Mouse (Mus musculus): ENCODE data around the gene Pbx2. TPM values are rescaled to one million over a fixed set of nuclear protein-coding genes. Genes with fewer than 3 reads are reported as not detected.

Pbx2 gene
- total RNA-seq, 2 experiments from 2014 or later: 32.4 to 40.9 TPM

DNA sequence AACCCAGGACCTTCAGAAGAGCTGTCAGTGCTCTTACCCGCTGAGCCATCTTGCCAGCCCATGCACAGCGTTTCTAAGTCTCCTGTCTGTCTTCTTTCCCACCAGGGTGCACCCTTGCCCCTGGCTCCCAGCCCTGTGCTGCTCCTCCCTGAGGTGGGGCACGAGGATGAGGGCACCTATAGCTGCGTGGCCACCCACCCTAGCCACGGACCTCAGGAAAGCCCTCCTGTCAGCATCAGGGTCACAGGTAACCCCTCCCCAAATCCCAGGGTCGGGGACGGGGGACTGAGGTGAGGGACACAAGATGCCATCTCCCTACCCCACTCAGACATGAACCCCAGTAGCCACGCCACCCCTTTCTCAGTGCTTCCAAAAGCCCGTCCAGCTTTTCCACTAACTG is 8.8 kb downstream of the Pbx2 start:
- no peak for DNase-seq (ENCODE audit: low spot score in 2 of 2)

GRCm38 (mm10) chr17:34601796-34602195 is 10.7 kb downstream of the Pbx2 start:
- DNase-seq (ENCODE audit: low spot score in 2 of 2): no peak

DNA sequence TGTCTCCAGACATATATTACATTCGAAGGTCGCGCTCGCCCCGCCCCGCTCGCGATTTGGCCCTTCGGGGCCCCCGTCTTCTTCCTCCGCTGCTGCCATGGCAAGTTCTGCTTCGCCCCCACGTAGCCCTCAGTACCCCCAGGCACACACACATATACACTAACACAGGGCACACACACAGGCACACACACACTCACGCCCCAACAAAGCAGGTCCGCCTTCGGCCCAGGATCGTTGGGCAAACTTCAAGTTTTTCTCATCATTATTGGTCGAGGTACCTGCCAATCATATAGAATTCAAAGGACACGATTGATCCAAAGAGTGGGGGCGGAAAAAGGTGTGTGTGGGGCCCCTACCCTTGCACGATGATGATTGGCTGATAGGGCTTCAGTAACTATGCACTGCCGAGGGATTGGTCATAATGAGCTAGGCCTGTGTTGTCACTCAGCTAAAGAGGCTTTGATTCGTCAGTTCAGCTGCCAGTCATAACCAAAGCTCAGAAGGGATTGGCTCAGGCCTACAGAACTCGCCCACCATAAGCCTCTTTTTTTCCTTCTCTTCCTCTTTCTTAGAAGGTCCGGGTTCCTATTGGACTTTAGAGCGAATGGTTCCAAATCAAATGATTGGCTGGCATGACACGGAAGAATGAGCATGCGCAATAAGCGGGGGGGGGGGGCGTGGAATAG is 12.5 kb downstream of the Pbx2 start, which contains the start of gene Rnf5:
TSS of gene Rnf5 (minus strand) at position 316 of the 686 bp plus-strand sequence.
- peak; percentile 90 to 92 for DNase-seq (ENCODE audit: low spot score in 2 of 2)

- peak; percentile 90 to 93 for DNase-seq (ENCODE audit: low spot score in 2 of 2)
Measured at GRCm38 (mm10) chr17:34604061-34604508, 13.0 kb downstream of the Pbx2 start, which contains the start of gene Agpat1. TSS of gene Agpat1 (plus strand) at chr17:34604262.

DNA sequence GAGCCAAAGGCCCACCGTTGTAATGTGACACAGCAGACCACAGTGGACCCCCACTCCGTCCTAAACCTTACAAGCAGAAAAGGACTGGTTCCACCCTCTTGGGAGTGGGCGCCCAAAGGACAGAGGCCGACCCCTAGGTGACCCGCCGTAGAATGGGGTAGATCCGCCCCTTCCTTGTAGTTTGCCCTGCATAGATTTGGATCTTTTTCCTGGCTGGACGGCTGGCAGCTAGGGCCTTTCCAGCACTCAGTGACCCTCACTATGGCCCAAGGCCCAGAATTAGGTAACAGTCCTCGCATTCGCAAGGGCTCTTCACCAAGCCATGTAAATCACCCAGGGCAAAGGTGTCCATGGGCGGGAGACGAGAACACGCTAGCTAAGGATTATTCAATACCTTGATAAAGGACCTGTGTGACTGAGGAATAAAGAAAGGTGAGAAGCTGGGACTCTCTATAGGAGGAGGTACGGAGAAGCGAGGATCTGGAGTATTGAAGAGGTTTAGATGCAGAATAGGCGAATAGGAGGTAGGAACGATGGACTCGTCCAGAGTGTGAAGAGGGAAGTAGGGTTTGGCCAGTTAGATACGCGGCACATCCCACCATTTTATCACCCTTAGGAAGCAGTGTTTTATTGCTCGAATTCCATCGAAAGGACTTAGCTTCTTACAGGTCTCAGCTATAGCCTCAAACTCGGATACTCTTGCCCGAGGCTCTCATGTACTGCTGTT is 13.6 kb downstream of the Pbx2 start:
- DNase-seq (ENCODE audit: low spot score in 2 of 2): no peak

DNA sequence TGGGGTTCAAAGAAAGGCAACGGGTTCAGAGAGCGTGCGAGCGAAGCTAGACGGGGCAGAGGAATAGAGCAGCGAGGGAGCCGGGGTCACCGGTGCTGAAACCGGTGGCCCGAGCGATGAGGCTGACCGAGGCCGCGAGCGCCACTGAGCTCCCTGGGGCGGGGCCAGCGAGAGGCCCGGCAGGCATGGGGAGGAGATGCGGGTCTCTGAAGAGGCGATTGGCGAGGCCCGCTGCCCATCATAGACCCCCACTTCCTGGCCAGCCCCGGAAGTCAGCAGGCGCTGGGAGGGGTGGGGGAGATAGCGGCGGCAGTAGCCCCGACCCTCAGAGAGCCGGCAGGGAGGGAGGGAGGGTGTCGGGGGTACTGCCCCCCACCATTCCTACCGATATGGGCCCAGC is 14.5 kb downstream of the Pbx2 start:
- peak; percentile 95 for DNase-seq (ENCODE audit: low spot score in 2 of 2)

- no peak for DNase-seq (ENCODE audit: low spot score in 2 of 2)
Measured at GRCm38 (mm10) chr17:34606186-34607039, 15.3 kb downstream of the Pbx2 start.

DNA sequence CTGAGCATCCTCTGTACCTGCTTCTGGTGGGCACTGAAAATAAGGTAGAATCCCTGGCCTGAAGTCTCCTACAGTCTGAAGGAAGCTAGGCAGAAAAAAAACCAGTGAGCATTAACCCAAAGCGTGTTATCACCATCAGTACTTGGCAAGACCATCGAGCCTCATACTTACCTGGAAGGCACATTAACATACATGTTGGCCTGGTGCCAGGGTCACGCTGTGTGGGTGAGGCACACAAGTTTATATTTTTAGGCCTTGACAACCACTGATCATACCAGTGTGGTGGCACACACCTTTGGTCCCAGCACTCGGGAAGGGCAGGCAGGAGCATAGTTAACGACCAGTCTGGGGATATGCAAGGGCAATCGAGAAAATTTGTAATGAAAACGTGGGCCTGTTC is 16.9 kb downstream of the Pbx2 start:
- DNase-seq (ENCODE audit: low spot score in 2 of 2): no peak

DNA sequence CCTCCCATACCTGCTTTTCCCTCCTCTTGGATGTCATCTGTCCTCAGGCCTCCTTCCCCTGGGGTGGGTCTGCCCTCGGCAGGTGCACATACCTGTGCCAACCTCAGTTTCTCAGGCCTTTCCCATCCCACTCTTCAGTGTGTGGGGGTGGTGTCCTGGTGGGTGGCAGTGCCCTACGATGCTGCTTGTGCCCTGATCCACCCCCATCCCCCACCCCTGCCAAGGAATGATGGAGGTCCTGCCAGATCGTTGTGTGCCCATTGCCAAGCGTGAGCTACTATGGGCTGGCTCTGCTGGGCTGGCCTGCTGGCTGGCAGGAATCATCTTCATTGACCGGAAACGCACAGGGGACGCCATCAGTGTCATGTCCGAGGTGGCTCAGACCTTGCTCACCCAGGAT is 20.0 kb downstream of the Pbx2 start:
- DNase-seq (ENCODE audit: low spot score in 2 of 2): no peak

- no peak for DNase-seq (ENCODE audit: low spot score in 2 of 2)
Measured at GRCm38 (mm10) chr17:34613054-34613645, 22.1 kb downstream of the Pbx2 start.

GRCm38 (mm10) chr17:34613830-34614229 is 22.8 kb downstream of the Pbx2 start:
- DNase-seq (ENCODE audit: low spot score in 2 of 2): no peak

- no peak for DNase-seq (ENCODE audit: low spot score in 2 of 2)
Measured at GRCm38 (mm10) chr17:34615871-34616270, 24.8 kb downstream of the Pbx2 start, which contains the start of gene Egfl8. TSS of gene Egfl8 (minus strand) at chr17:34615971.

GRCm38 (mm10) chr17:34618999-34619398 is 27.9 kb downstream of the Pbx2 start:
- peak; percentile 70 to 74 for DNase-seq (ENCODE audit: low spot score in 2 of 2)

DNA sequence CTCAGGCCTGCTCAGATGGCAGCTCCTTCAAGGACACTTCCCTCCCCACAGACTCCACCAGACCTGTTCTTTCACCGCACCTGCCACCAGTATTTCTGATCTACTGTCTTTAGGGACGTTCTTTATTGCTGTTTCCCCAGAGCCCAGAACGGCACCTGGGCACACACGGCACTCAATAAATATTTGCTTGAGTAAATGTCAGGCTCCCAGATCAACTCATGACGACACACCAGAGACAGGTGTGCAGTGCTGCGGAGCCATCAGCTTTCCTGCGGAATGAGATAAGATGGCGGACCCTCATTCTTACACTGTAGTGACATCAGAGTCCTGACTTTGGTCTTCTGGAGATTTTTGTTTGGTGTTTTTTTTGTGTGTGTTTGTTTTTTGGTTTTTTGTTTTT is 29.9 kb downstream of the Pbx2 start:
- DNase-seq (ENCODE audit: low spot score in 2 of 2): no peak

DNA sequence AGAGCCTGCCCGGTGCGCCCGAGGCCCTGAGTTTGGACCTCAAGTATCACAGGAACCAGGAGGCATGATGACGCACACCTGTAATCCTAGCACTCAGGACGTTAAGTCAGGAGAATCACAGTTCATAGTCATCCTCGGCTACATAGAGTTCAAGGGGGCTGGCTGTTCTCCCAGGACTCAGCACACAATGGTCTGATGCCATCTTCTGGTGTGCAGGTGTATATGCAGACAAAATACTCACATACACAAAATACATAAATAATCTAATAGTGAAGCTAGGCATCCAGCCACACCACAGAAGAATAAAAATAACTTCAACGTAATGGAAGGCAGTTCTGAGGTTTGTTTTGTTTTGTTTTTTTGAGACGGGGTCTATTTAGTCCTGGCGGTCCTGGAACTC is 32.1 kb downstream of the Pbx2 start:
- DNase-seq (ENCODE audit: low spot score in 2 of 2): no peak

- DNase-seq (ENCODE audit: low spot score in 2 of 2): no peak
Measured at GRCm38 (mm10) chr17:34624981-34625380, 33.9 kb downstream of the Pbx2 start.

DNA sequence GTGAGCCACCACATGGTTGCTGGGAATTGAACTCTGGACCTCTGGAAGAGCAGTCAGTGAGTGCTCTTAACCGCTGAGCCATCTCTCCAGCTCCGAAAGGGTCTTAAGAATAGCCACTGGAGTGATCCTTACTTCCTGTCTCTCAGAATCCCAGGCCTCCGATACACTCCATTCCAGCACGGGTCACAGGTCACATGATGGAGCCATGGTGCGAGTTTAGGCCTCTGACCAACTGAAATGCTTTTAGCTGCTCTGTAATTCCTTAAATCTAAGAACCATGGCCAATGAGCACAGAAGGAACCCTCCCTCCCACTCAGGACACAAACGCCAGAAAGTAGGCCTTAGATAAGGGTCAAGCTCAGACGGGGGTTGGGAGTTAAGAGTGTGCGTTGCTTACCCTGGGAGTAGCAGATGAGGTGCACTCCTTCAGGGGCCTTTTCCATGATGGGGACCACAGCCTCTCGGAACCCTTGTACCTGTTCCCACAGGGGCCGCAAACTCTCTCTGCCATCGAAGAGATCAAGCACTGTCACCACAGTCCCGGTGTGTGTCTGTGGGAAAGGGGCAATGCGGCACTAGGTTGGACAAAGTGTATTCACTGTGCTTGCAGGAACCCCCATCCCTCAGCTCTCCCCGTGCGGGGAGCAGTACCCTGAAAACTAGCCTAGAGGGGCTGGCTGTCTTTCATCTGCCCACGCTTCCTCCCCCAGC is 35.2 kb downstream of the Pbx2 start:
- DNase-seq (ENCODE audit: low spot score in 2 of 2): no peak

- no peak for DNase-seq (ENCODE audit: low spot score in 2 of 2)
Measured at GRCm38 (mm10) chr17:34626773-34627092, 35.7 kb downstream of the Pbx2 start.

- peak; percentile 76 to 79 for DNase-seq (ENCODE audit: low spot score in 2 of 2)
Measured at GRCm38 (mm10) chr17:34627093-34627942, 36.3 kb downstream of the Pbx2 start.

Data from adrenal gland, adult 18-20 months (tissue).